Mouse (Mus musculus): ENCODE data around the gene Hnrnph3. TPM values are rescaled to one million over a fixed set of nuclear protein-coding genes. Genes with fewer than 3 reads are reported as not detected.

Gene Hnrnph3
- polyA plus RNA-seq, 1 experiment from 2014 or later: 38.8 TPM

GRCm38 (mm10) chr10:63022541-63023120 is 1.4 kb downstream of the Hnrnph3 start:
- H3K36me3 ChIP-seq (ENCODE audit: insufficient read depth, low read length): 0 out of 2 replicates have a peak, but pooled peaks cover 3% of the 10 kb centered on the region
- H3K27ac ChIP-seq (ENCODE audit: low read length): peak overlapping the region; percentile 99
- no peaks in the 10 kb centered on the region for H3K9me3 ChIP-seq (ENCODE audit: low read length)
- under 1% methylated on average over 27 of the region's 27 CpGs for WGBS
- H3K9ac ChIP-seq (replicated peaks; ENCODE audit: low read depth): peak overlapping the region; percentile 98
- H3K27me3 ChIP-seq (replicated peaks; ENCODE audit: insufficient read depth, low read length): no peaks in the 10 kb centered on the region
- peaks cover 10% of the 10 kb centered on the region; the same call in 1 of the 2 replicates for H3K4me1 ChIP-seq (ENCODE audit: insufficient read depth, low read depth, low read length)
- no peak for ATAC-seq
- no peak for DNase-seq (ENCODE audit: low spot score)
- H3K4me3 ChIP-seq (ENCODE audit: low read depth, low read length): peak overlapping the region; percentile 88
- peak overlapping the region; percentile 64 for H3K4me2 ChIP-seq (replicated peaks; ENCODE audit: low read depth, low read length)
- no peak for TF ChIP-seq EP300 (IDR thresholded peaks at IDR 0.05)
- TF ChIP-seq CTCF (IDR thresholded peaks at IDR 0.05): no peak

GRCm38 (mm10) chr10:63021702-63022101 is 2.3 kb downstream of the Hnrnph3 start:
- H3K36me3 ChIP-seq (ENCODE audit: insufficient read depth, low read length): peaks cover 12% of the 10 kb centered on the region; the same call in 1 of the 2 replicates
- ATAC-seq: no peak
- H3K4me2 ChIP-seq (replicated peaks; ENCODE audit: low read depth, low read length): peak overlapping the region; percentile 64
- H3K4me1 ChIP-seq (ENCODE audit: insufficient read depth, low read depth, low read length): peaks cover 10% of the 10 kb centered on the region; the same call in 1 of the 2 replicates
- no peaks in the 10 kb centered on the region for H3K9me3 ChIP-seq (ENCODE audit: low read length)
- peak overlapping the region; percentile 88; the same call in 1 of the 2 replicates for H3K4me3 ChIP-seq (ENCODE audit: low read depth, low read length)
- no peak for DNase-seq (ENCODE audit: low spot score)
- H3K27ac ChIP-seq (ENCODE audit: low read length): no peak overlapping the region
- H3K9ac ChIP-seq (replicated peaks; ENCODE audit: low read depth): peak overlapping the region; percentile 98; the same call in 1 of the 2 replicates
- no peaks in the 10 kb centered on the region for H3K27me3 ChIP-seq (replicated peaks; ENCODE audit: insufficient read depth, low read length)
- 26% methylated on average over 4 of the region's 4 CpGs for WGBS
- TF ChIP-seq CTCF (IDR thresholded peaks at IDR 0.05) (no peak), EP300 (IDR thresholded peaks at IDR 0.05) (no peak)

GRCm38 (mm10) chr10:63019304-63019703 is 4.7 kb downstream of the Hnrnph3 start:
- ATAC-seq: no peak
- Histone ChIP-seq H3K9me3 (ENCODE audit: low read length) (no peaks in the 10 kb centered on the region), H3K4me2 (replicated peaks; ENCODE audit: low read depth, low read length) (no peak overlapping the region), H3K27me3 (replicated peaks; ENCODE audit: insufficient read depth, low read length) (no peaks in the 10 kb centered on the region), H3K4me1 (ENCODE audit: insufficient read depth, low read depth, low read length) (peaks cover 10% of the 10 kb centered on the region; the same call in 1 of the 2 replicates), H3K9ac (replicated peaks; ENCODE audit: low read depth) (no peak overlapping the region), H3K4me3 (ENCODE audit: low read depth, low read length) (no peak overlapping the region), H3K27ac (ENCODE audit: low read length) (no peak overlapping the region), H3K36me3 (ENCODE audit: insufficient read depth, low read length) (peaks cover 24% of the 10 kb centered on the region; the same call in 1 of the 2 replicates)
- TF ChIP-seq CTCF (IDR thresholded peaks at IDR 0.05) (no peak), EP300 (IDR thresholded peaks at IDR 0.05) (no peak)
- 80% methylated on average over 6 of the region's 6 CpGs for WGBS
- DNase-seq (ENCODE audit: low spot score): no peak

- Histone ChIP-seq H3K4me1 (ENCODE audit: insufficient read depth, low read depth, low read length) (no peaks in the 10 kb centered on the region), H3K4me3 (ENCODE audit: low read depth, low read length) (no peak overlapping the region), H3K9ac (replicated peaks; ENCODE audit: low read depth) (no peak overlapping the region), H3K36me3 (ENCODE audit: insufficient read depth, low read length) (peaks cover 44% of the 10 kb centered on the region), H3K27me3 (replicated peaks; ENCODE audit: insufficient read depth, low read length) (no peaks in the 10 kb centered on the region), H3K9me3 (ENCODE audit: low read length) (no peaks in the 10 kb centered on the region), H3K4me2 (replicated peaks; ENCODE audit: low read depth, low read length) (no peak overlapping the region), H3K27ac (ENCODE audit: low read length) (no peak overlapping the region)
- no peak for TF ChIP-seq EP300 (IDR thresholded peaks at IDR 0.05)
- TF ChIP-seq CTCF (IDR thresholded peaks at IDR 0.05): peak; percentile 22; the same call in 1 of the 2 replicates
- DNase-seq (ENCODE audit: low spot score) (peak; percentile 77), ATAC-seq (peak; percentile 89)
- WGBS: 53% methylated on average over 9 of the region's 9 CpGs
Measured at GRCm38 (mm10) chr10:63014168-63014567, 9.8 kb downstream of the Hnrnph3 start.

GRCm38 (mm10) chr10:63013476-63013875 is 10.5 kb downstream of the Hnrnph3 start:
- DNase-seq (ENCODE audit: low spot score) (no peak), ATAC-seq (no peak)
- Histone ChIP-seq H3K4me2 (replicated peaks; ENCODE audit: low read depth, low read length) (no peak overlapping the region), H3K36me3 (ENCODE audit: insufficient read depth, low read length) (peaks cover 44% of the 10 kb centered on the region), H3K9me3 (ENCODE audit: low read length) (no peaks in the 10 kb centered on the region), H3K4me3 (ENCODE audit: low read depth, low read length) (no peak overlapping the region), H3K4me1 (ENCODE audit: insufficient read depth, low read depth, low read length) (no peaks in the 10 kb centered on the region), H3K27ac (ENCODE audit: low read length) (no peak overlapping the region), H3K9ac (replicated peaks; ENCODE audit: low read depth) (no peak overlapping the region), H3K27me3 (replicated peaks; ENCODE audit: insufficient read depth, low read length) (no peaks in the 10 kb centered on the region)
- TF ChIP-seq CTCF (IDR thresholded peaks at IDR 0.05): no peak
- TF ChIP-seq EP300 (IDR thresholded peaks at IDR 0.05): no peak
- 64% methylated on average over 3 of the region's 3 CpGs for WGBS

GRCm38 (mm10) chr10:63011556-63011955 is 12.5 kb downstream of the Hnrnph3 start:
- DNase-seq (ENCODE audit: low spot score): no peak
- TF ChIP-seq CTCF (IDR thresholded peaks at IDR 0.05) (no peak), EP300 (IDR thresholded peaks at IDR 0.05) (no peak)
- Histone ChIP-seq H3K27me3 (replicated peaks; ENCODE audit: insufficient read depth, low read length) (no peaks in the 10 kb centered on the region), H3K27ac (ENCODE audit: low read length) (no peak overlapping the region), H3K4me2 (replicated peaks; ENCODE audit: low read depth, low read length) (no peak overlapping the region), H3K4me1 (ENCODE audit: insufficient read depth, low read depth, low read length) (0 out of 2 replicates have a peak, but pooled peaks cover 3% of the 10 kb centered on the region), H3K36me3 (ENCODE audit: insufficient read depth, low read length) (peaks cover 31% of the 10 kb centered on the region), H3K4me3 (ENCODE audit: low read depth, low read length) (no peak overlapping the region), H3K9me3 (ENCODE audit: low read length) (no peaks in the 10 kb centered on the region), H3K9ac (replicated peaks; ENCODE audit: low read depth) (no peak overlapping the region)
- ATAC-seq: no peak
- 89% methylated on average over 6 of the region's 6 CpGs for WGBS

Data from lung, postnatal 0 days (tissue).